Mouse (Mus musculus) stomach, postnatal 0 days (tissue): Measurements from ENCODE around the gene Isg15. TPM values are rescaled to one million over a fixed set of nuclear protein-coding genes. Genes with fewer than 3 reads are reported as not detected.

ENCODE experiments used
- ATAC-seq: fragments of 200-750 bp; cut with Nextera tagmentation; 2 replicates; pipeline ENCODE4 v1.8.0; 2017; ENCODE audit not compliant: low FRiP score, low TSS enrichment
- DNase-seq: peaks from one replicate; pipeline ENCODE4 v3.0.0-alpha.2; 2016; ENCODE audit warnings: low spot score
- H3K27ac ChIP-seq: fragments of 300-500 bp; sonication (generic); replicated peaks from 2 replicates; pipeline ENCODE4 v1.5.1; 2014; ENCODE audit warnings: mild to moderate bottlenecking, control low read depth
- H3K27me3 ChIP-seq: fragments of 300-500 bp; sonication (generic); 2 replicates; pipeline ENCODE4 v1.6.1; 2014; ENCODE audit warnings: low read length; ENCODE audit not compliant: control insufficient read depth, insufficient read depth
- H3K36me3 ChIP-seq: fragments of 300-500 bp; sonication (generic); 2 replicates; pipeline ENCODE4 v1.6.1; 2014; ENCODE audit warnings: low read length, mixed read lengths; ENCODE audit not compliant: control insufficient read depth, insufficient read depth
- H3K4me1 ChIP-seq: fragments of 300-500 bp; sonication (generic); replicated peaks from 2 replicates; pipeline ENCODE4 v1.6.1; 2014; ENCODE audit warnings: antibody characterized with exemption; ENCODE audit not compliant: control insufficient read depth, insufficient read depth
- H3K4me2 ChIP-seq: fragments of 300-500 bp; sonication (generic); replicated peaks from 2 replicates; pipeline ENCODE4 v1.6.1; 2014; ENCODE audit warnings: low read depth, mild to moderate bottlenecking, control low read depth, moderate library complexity
- H3K4me3 ChIP-seq: fragments of 300-500 bp; sonication (generic); 2 replicates; pipeline ENCODE4 v1.5.1; 2014; ENCODE audit warnings: low read depth, low read length, control low read depth
- H3K9ac ChIP-seq: fragments of 300-500 bp; sonication (generic); 2 replicates; pipeline ENCODE4 v1.6.1; 2014; ENCODE audit warnings: mild to moderate bottlenecking, low read length, control low read depth, mixed read lengths
- H3K9me3 ChIP-seq: fragments of 300-500 bp; sonication (generic); 2 replicates; pipeline ENCODE4 v1.6.1; 2016; ENCODE audit warnings: low read length; ENCODE audit not compliant: control insufficient read depth
- CTCF ChIP-seq: IDR thresholded peaks from 2 replicates; pipeline ENCODE4 v1.5.1; 2016; ENCODE audit warnings: antibody characterized with exemption, low read depth, mild to moderate bottlenecking, moderate library complexity
- EP300 ChIP-seq: optimal IDR thresholded peaks from 2 replicates; pipeline ENCODE3; 2016; ENCODE audit warnings: antibody characterized with exemption
- WGBS: fragments of 180-500 bp; shearing (Covaris S2); extraction: QIAGEN DNeasy Blood & Tissue Kit; methylation state at CpG from one replicate; pipeline ENCODE4 v1.1.7; 2014; 5-methylcytosine and 5-hydroxymethylcytosine counted together
- polyA plus RNA-seq: library from polyadenylated mRNA; unstranded; fragments of >200 nt; fragmentation: Nextera tagmentation; extraction: Ambion mirVana; gene quantifications from 2 replicates; pipeline ENCODE4 v1.2.1, GENCODE M21; 2015

Isg15 gene
- polyA plus RNA-seq, 1 experiment from 2014 or later, result 4.1 TPM

GRCm38 (mm10) chr4:156193200-156193590, 7.4 kb downstream of the Isg15 start:
- Histone ChIP-seq H3K9me3 (no peaks in the 10 kb centered on the region), H3K4me2 (0 out of 2 replicates have a peak overlapping the region, but pooled peaks have one; percentile 11), H3K9ac (no peak overlapping the region), H3K27me3 (no peaks in the 10 kb centered on the region), H3K36me3 (no peaks in the 10 kb centered on the region; the same call in 1 of the 2 replicates), H3K4me3 (no peak overlapping the region), H3K27ac (peak overlapping the region; percentile 87), H3K4me1 (peaks cover 14% of the 10 kb centered on the region)
- 29% methylated on average over 2 of the region's 2 CpGs for WGBS
- TF ChIP-seq EP300 (no peak), CTCF (no peak)
- DNase-seq (peak; percentile 52), ATAC-seq (no peak)

- Histone ChIP-seq H3K27ac (peak overlapping the region; percentile 87), H3K9me3 (no peaks in the 10 kb centered on the region), H3K9ac (no peak overlapping the region; the same call in 1 of the 2 replicates), H3K4me3 (no peak overlapping the region), H3K36me3 (no peaks in the 10 kb centered on the region; the same call in 1 of the 2 replicates), H3K4me2 (0 out of 2 replicates have a peak overlapping the region, but pooled peaks have one; percentile 11), H3K4me1 (peaks cover 14% of the 10 kb centered on the region), H3K27me3 (no peaks in the 10 kb centered on the region)
- ATAC-seq (peak; percentile 77), DNase-seq (peak; percentile 83)
- TF ChIP-seq CTCF (peak; percentile 21; the same call in 1 of the 2 replicates), EP300 (no peak)
- 36% methylated on average over 8 of the region's 8 CpGs for WGBS
Observed at GRCm38 (mm10) chr4:156192421-156193199, 8.0 kb downstream of the Isg15 start.

- TF ChIP-seq CTCF, result no peak
- no peak for TF ChIP-seq EP300
- H3K4me1 ChIP-seq, result peaks cover 9% of the 10 kb centered on the region; the same call in 1 of the 2 replicates
- no peaks in the 10 kb centered on the region for H3K9me3 ChIP-seq
- ATAC-seq (peak; percentile 60), DNase-seq (peak; percentile 84)
- H3K36me3 ChIP-seq, result no peaks in the 10 kb centered on the region
- H3K4me3 ChIP-seq, result no peak overlapping the region
- H3K4me2 ChIP-seq, result no peak overlapping the region
- 42% methylated on average over 6 of the region's 6 CpGs for WGBS
- H3K27me3 ChIP-seq, result no peaks in the 10 kb centered on the region
- H3K9ac ChIP-seq, result no peak overlapping the region
- no peak overlapping the region for H3K27ac ChIP-seq
Observed at GRCm38 (mm10) chr4:156188811-156189323, 11.8 kb downstream of the Isg15 start.

- H3K9me3 ChIP-seq, result no peaks in the 10 kb centered on the region
Observed at GRCm38 (mm10) chr4:156188162-156188810, 12.3 kb downstream of the Isg15 start.

GRCm38 (mm10) chr4:156185950-156186850, 14.4 kb downstream of the Isg15 start:
- WGBS, result 29% methylated on average over 30 of the region's 31 CpGs
- H3K9ac ChIP-seq, result peak overlapping the region; percentile 8; the same call in 1 of the 2 replicates
- TF ChIP-seq CTCF, result no peak; the same call in 1 of the 2 replicates
- no peak for TF ChIP-seq EP300
- H3K27ac ChIP-seq, result no peak overlapping the region
- H3K9me3 ChIP-seq, result no peaks in the 10 kb centered on the region
- H3K4me2 ChIP-seq, result peak overlapping the region; percentile 35; the same call in 1 of the 2 replicates
- H3K36me3 ChIP-seq, result no peaks in the 10 kb centered on the region
- H3K4me1 ChIP-seq, result no peaks in the 10 kb centered on the region
- no peaks in the 10 kb centered on the region for H3K27me3 ChIP-seq
- H3K4me3 ChIP-seq, result no peak overlapping the region
- DNase-seq, result no peak
- ATAC-seq, result no peak

More at GRCm38 (mm10) chr4:156188162-156188810, 12.3 kb downstream of the Isg15 start:
- Histone ChIP-seq H3K9ac (no peak overlapping the region), H3K4me2 (no peak overlapping the region), H3K4me1 (peaks cover 9% of the 10 kb centered on the region; the same call in 1 of the 2 replicates), H3K36me3 (no peaks in the 10 kb centered on the region), H3K27ac (no peak overlapping the region), H3K27me3 (no peaks in the 10 kb centered on the region), H3K4me3 (no peak overlapping the region)
- 77% methylated on average over 5 of the region's 5 CpGs for WGBS
- TF ChIP-seq CTCF (no peak), EP300 (no peak)
- ATAC-seq (no peak), DNase-seq (no peak)
